Mouse (Mus musculus) MEL (cell line): ENCODE data around the gene Stxbp1. TPM values are rescaled to one million over a fixed set of nuclear protein-coding genes. Genes with fewer than 3 reads are reported as not detected.

Experiments
- DNase-seq: peaks from one replicate; pipeline ENCODE4 v3.0.0; 2011; ENCODE audit warnings: low read depth, low spot score
- H3K27ac ChIP-seq: 2 replicates; pipeline ENCODE4 v1.5.1; 2012; ENCODE audit warnings: low read depth, mild to moderate bottlenecking, control low read depth, low read length, moderate library complexity; ENCODE audit not compliant: control insufficient read depth
- H3K27me3 ChIP-seq, 2 experiments: fragments of 150-350 bp in 1 of 2; sonication (generic) in 1 of 2; 2 replicates each; pipeline ENCODE4 v1.6.1; 2012; ENCODE audit warnings: low read length in 2 of 2, mild to moderate bottlenecking in 2 of 2, improper control_type of control experiment in 1 of 2, moderate library complexity in 1 of 2; ENCODE audit not compliant: insufficient read depth in 2 of 2, control insufficient read depth in 1 of 2
- H3K36me3 ChIP-seq, 2 experiments: 2 replicates each; pipeline ENCODE4 v1.6.1; 2012 to 2014; ENCODE audit warnings: low read length in 2 of 2, improper control_type of control experiment in 1 of 2, inconsistent platforms in 1 of 2, mild to moderate bottlenecking in 1 of 2; ENCODE audit not compliant: insufficient read depth in 2 of 2, control insufficient read depth in 1 of 2
- H3K4me1 ChIP-seq, 2 experiments: fragments of 150-350 bp in 1 of 2; sonication (generic) in 1 of 2; 2 replicates each; pipeline ENCODE4 v1.6.1; 2012; ENCODE audit warnings: low read length in 2 of 2, improper control_type of control experiment in 1 of 2, mild to moderate bottlenecking in 1 of 2; ENCODE audit not compliant: insufficient read depth in 2 of 2, control insufficient read depth in 1 of 2
- H3K4me3 ChIP-seq, 2 experiments: fragments of 150-350 bp in 1 of 2; sonication (generic) in 1 of 2; 2 replicates each; pipeline ENCODE4 v1.5.1; 2012; ENCODE audit warnings: low read depth in 2 of 2, low read length in 2 of 2, mild to moderate bottlenecking in 2 of 2, moderate library complexity in 2 of 2, control low read depth in 1 of 2, improper control_type of control experiment in 1 of 2; ENCODE audit not compliant: control insufficient read depth in 1 of 2, insufficient read depth in 1 of 2
- H3K79me2 ChIP-seq: 2 replicates; pipeline ENCODE4 v1.6.1; 2012; ENCODE audit warnings: mild to moderate bottlenecking, low read length, moderate library complexity; ENCODE audit not compliant: control insufficient read depth, poor library complexity, insufficient read depth
- H3K9ac ChIP-seq: 2 replicates; pipeline ENCODE4 v1.6.1; 2012; ENCODE audit warnings: low read depth, mild to moderate bottlenecking, control low read depth, low read length, moderate library complexity; ENCODE audit not compliant: control insufficient read depth, poor library complexity, severe bottlenecking
- H3K9me3 ChIP-seq: fragments of 150-350 bp; sonication (generic); replicated peaks from 2 replicates; pipeline ENCODE4 v1.6.1; 2012; ENCODE audit warnings: mild to moderate bottlenecking, low read length, improper control_type of control experiment, moderate library complexity; ENCODE audit not compliant: insufficient read depth
- CHD2 ChIP-seq: IDR thresholded peaks from 2 replicates; pipeline ENCODE4 v1.6.1; 2011; ENCODE audit warnings: low read length, improper control_type of control experiment
- CTCF ChIP-seq, 3 experiments: IDR thresholded peaks in 2 of 3; conservative IDR thresholded peaks in 1 of 3; 2 replicates each; pipeline ENCODE4 v1.5.1; 2011 to 2012; ENCODE audit warnings: low read length in 3 of 3, low read depth in 2 of 3, mild to moderate bottlenecking in 2 of 3, improper control_type of control experiment in 1 of 3, inconsistent platforms in 1 of 3, mixed read lengths in 1 of 3, moderate library complexity in 1 of 3; ENCODE audit not compliant: control insufficient read depth in 1 of 3, insufficient read depth in 1 of 3, poor library complexity in 1 of 3, severe bottlenecking in 1 of 3
- EP300 ChIP-seq, 2 experiments: IDR thresholded peaks; 2 replicates each; pipeline ENCODE4 v1.6.1; 2011; ENCODE audit warnings: improper control_type of control experiment in 2 of 2, low read length in 2 of 2, low read depth in 1 of 2, mild to moderate bottlenecking in 1 of 2
- JUND ChIP-seq: IDR thresholded peaks from 2 replicates; pipeline ENCODE4 v1.6.1; 2011; ENCODE audit warnings: low read depth, mild to moderate bottlenecking, improper control_type of control experiment, low read length
- KAT2A ChIP-seq: conservative IDR thresholded peaks from 2 replicates; pipeline ENCODE4 v1.6.1; 2012; ENCODE audit warnings: low read depth, low read length, improper control_type of control experiment, inconsistent platforms
- MAFK ChIP-seq: IDR thresholded peaks from 2 replicates; pipeline ENCODE4 v1.6.1; 2011; ENCODE audit warnings: low read depth, mild to moderate bottlenecking, low read length, improper control_type of control experiment, borderline replicate concordance
- MAX ChIP-seq: IDR thresholded peaks from 2 replicates; pipeline ENCODE4 v1.6.1; 2011; ENCODE audit warnings: low read length, improper control_type of control experiment
- MAZ ChIP-seq: IDR thresholded peaks from 2 replicates; pipeline ENCODE4 v1.6.1; 2012; ENCODE audit warnings: low read depth, mild to moderate bottlenecking, inconsistent platforms, low read length, improper control_type of control experiment
- MXI1 ChIP-seq: IDR thresholded peaks from 2 replicates; pipeline ENCODE4 v1.6.1; 2011; ENCODE audit warnings: mild to moderate bottlenecking, low read depth, low read length, improper control_type of control experiment
- POLR2A ChIP-seq, 2 experiments: IDR thresholded peaks; 2 replicates each; pipeline ENCODE4 v1.6.1; 2011 to 2012; ENCODE audit warnings: low read length in 2 of 2, mild to moderate bottlenecking in 2 of 2, control low read depth in 1 of 2, improper control_type of control experiment in 1 of 2, low read depth in 1 of 2, moderate library complexity in 1 of 2; ENCODE audit not compliant: control insufficient read depth in 1 of 2, insufficient read depth in 1 of 2, poor library complexity in 1 of 2
- RAD21 ChIP-seq: IDR thresholded peaks from 2 replicates; pipeline ENCODE4 v1.6.1; 2011; ENCODE audit warnings: mild to moderate bottlenecking, low read depth, low read length, improper control_type of control experiment
- SIN3A ChIP-seq: IDR thresholded peaks from 2 replicates; pipeline ENCODE4 v1.6.1; 2012; ENCODE audit warnings: low read length, improper control_type of control experiment, inconsistent platforms
- TCF12 ChIP-seq: IDR thresholded peaks from 2 replicates; pipeline ENCODE4 v1.6.1; 2014; ENCODE audit warnings: low read depth, mild to moderate bottlenecking, inconsistent platforms, low read length, improper control_type of control experiment, moderate library complexity
- UBTF ChIP-seq: IDR thresholded peaks from 2 replicates; pipeline ENCODE4 v1.6.1; 2012; ENCODE audit warnings: low read depth, mild to moderate bottlenecking, inconsistent platforms, low read length, improper control_type of control experiment, moderate library complexity, borderline replicate concordance; ENCODE audit not compliant: insufficient read depth
- USF1 ChIP-seq: IDR thresholded peaks from 2 replicates; pipeline ENCODE4 v1.6.1; 2014; ENCODE audit warnings: low read depth, mild to moderate bottlenecking, inconsistent platforms, low read length, improper control_type of control experiment, moderate library complexity
- USF2 ChIP-seq, 2 experiments: IDR thresholded peaks; 2 replicates each; pipeline ENCODE4 v1.6.1; 2011 to 2012; ENCODE audit warnings: improper control_type of control experiment in 2 of 2, low read length in 2 of 2, borderline replicate concordance in 1 of 2, inconsistent platforms in 1 of 2, low read depth in 1 of 2, mild to moderate bottlenecking in 1 of 2; ENCODE audit not compliant: insufficient read depth in 1 of 2
- ZC3H11A ChIP-seq: IDR thresholded peaks from 2 replicates; pipeline ENCODE4 v1.6.1; 2012; ENCODE audit warnings: low read depth, mild to moderate bottlenecking, inconsistent platforms, low read length, improper control_type of control experiment
- ZNF384 ChIP-seq: IDR thresholded peaks from 2 replicates; pipeline ENCODE4 v1.6.1; 2012; ENCODE audit warnings: low read depth, mild to moderate bottlenecking, inconsistent platforms, low read length, improper control_type of control experiment
- polyA plus RNA-seq, 2 experiments: library from polyadenylated mRNA; stranded (reverse) in 1 of 2; unstranded in 1 of 2; fragments of >175 nt in 1 of 2; fragments of >200 nt in 1 of 2; gene quantifications; 2 replicates each; pipeline versions ENCODE4 v1.2.1 to v1.2.4; 2012; ENCODE audit warnings: low replicate concordance in 2 of 2, low read depth in 1 of 2; ENCODE audit not compliant: insufficient read length in 2 of 2, insufficient read depth in 1 of 2, missing spikeins in 1 of 2
- total RNA-seq: library from RNA; depleted of rRNA; stranded (reverse); fragments of 300-350 nt; gene quantifications from 2 replicates; pipeline ENCODE4 v1.2.3, GENCODE M21; 2012

The Stxbp1 gene
- total and polyA plus RNA-seq, 3 experiments, result 7.1 to 33.2 TPM; not detected in 1

DNA sequence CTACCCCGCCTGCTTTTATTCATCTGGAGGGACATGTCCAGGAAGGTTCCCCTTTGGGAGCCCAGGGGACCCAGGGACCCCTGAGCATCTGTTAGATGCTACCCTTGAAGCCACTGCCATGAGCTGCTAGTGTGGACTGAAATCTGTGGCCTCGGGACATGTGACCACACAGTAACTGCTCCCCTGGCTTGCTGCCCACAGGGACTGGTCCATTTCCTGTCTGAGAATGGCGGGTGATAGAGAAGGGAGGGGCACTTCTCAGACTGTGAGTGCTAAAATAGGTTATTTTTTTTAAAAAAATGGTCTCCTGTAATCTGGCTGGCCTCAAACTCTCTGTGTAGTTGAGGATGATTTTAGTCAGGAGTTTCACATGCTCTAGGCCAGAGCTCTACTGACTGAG, 34.7 kb upstream of the Stxbp1 start:
- peak; percentile 50 for DNase-seq
- no peaks in the 10 kb centered on the region for H3K27me3 ChIP-seq
- peaks cover 0 to 14% of the 10 kb centered on the region in 2 experiments; a peak in 2 of 4 replicates for H3K36me3 ChIP-seq
- peaks cover 2% of the 10 kb centered on the region; the same call in 1 of the 2 replicates for H3K79me2 ChIP-seq
- peaks cover 8 to 34% of the 10 kb centered on the region in 2 experiments for H3K4me1 ChIP-seq
- H3K9me3 ChIP-seq, result no peaks in the 10 kb centered on the region
- H3K9ac ChIP-seq, result no peak overlapping the region
- no peak overlapping the region for H3K27ac ChIP-seq
- no peak overlapping the region for H3K4me3 ChIP-seq
- TF ChIP-seq USF2 (IDR thresholded peaks at IDR 0.05; ENCODE audit: borderline replicate concordance in 1 of 2, insufficient read depth in 1 of 2, low read depth in 1 of 2, low read length in 2 of 2) (no peak), ZNF384 (peak; percentile 47; the same call in 1 of the 2 replicates), USF1 (peak; percentile 75), KAT2A (no peak), CTCF (IDR thresholded peaks at IDR 0.05 in 2 of 3, conservative IDR thresholded peaks at IDR 0.05 in 1 of 3; ENCODE audit: control insufficient read depth in 1 of 3, insufficient read depth in 1 of 3, low read depth in 2 of 3, low read length in 3 of 3, poor library complexity in 1 of 3, severe bottlenecking in 1 of 3) (no peak), TCF12 (no peak), EP300 (IDR thresholded peaks at IDR 0.05; ENCODE audit: low read depth in 1 of 2, low read length in 2 of 2) (no peak), RAD21 (no peak), MXI1 (no peak), UBTF (no peak), MAFK (no peak)

DNA sequence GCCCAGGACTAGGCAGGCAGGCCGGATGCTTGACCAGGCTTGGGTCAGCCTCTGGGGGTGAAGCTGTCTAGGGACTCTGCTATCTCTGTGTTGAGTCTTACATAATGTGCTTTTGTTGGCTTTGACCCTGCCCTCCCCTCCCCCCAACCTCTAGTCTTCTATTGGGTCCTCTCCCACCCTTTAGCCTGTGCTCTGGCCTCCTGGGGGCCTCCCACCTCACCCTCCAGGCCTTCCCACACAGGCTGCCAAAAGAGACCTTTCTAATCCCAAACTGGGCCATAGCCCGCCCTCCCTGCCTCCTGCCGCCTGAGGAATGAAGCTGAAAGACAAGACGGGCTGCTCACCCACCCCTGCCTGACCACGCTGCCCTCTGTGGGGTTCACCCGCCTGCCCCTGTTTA, 34.0 kb upstream of the Stxbp1 start:
- Histone ChIP-seq H3K27ac (no peak overlapping the region), H3K27me3 (no peaks in the 10 kb centered on the region), H3K9me3 (no peaks in the 10 kb centered on the region), H3K4me1 (peaks cover 8 to 34% of the 10 kb centered on the region in 2 experiments), H3K9ac (no peak overlapping the region), H3K36me3 (peaks cover 0 to 14% of the 10 kb centered on the region in 2 experiments; a peak in 2 of 4 replicates), H3K79me2 (peaks cover 2% of the 10 kb centered on the region), H3K4me3 (no peak overlapping the region)
- no peak for DNase-seq
- TF ChIP-seq ZC3H11A, result no peak
- no peak for TF ChIP-seq UBTF
- TF ChIP-seq MAX, result no peak
- TF ChIP-seq EP300 (IDR thresholded peaks at IDR 0.05; ENCODE audit: low read depth in 1 of 2, low read length in 2 of 2), result no peak
- no peak for TF ChIP-seq SIN3A
- TF ChIP-seq JUND, result no peak
- no peak for TF ChIP-seq POLR2A (IDR thresholded peaks at IDR 0.05; ENCODE audit: control insufficient read depth in 1 of 2, insufficient read depth in 1 of 2, low read depth in 1 of 2, low read length in 2 of 2, poor library complexity in 1 of 2)
- TF ChIP-seq MAZ, result no peak
- TF ChIP-seq MXI1, result no peak
- no peak for TF ChIP-seq CHD2
